13 mouse cellular contexts compared by ENCODE assay signal in the genomic region with DNA sequence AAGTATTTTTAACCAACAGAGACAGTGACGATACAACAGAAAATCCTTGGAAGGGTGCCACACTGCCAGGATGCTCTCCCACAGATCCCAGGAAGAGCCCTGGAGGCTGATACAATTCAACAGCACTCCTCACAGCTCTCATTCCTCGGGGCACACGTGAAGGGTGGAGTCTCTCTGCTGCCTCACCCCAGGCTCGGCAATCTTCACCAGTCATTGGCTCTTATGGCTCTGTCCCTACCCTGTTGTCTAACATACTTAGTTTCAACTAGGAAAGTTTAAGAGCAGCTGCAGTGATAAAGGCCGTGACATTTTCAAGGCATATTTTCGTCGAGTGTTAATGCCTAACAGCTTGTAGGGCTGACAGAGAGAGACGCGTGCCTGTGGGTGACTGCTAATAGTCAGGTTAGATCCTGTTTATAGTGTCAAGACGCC.
DNase-seq lines count a peak whose midpoint lies in the region; ATAC-seq and TF ChIP-seq lines count a peak whose summit lies in the region.
"Had no signal": no experiment of that assay in that cellular context is flagged by ENCODE, and none has a peak within 500 bp of the region (broad histone marks: within the 10 kb centered on the region; RNA-seq: fewer than 3 reads in every experiment).

No protein-coding gene starts in this region.

- TF ChIP-seq CTCF in lung, postnatal 0 days (IDR thresholded peaks at IDR 0.05): no peak
- TF ChIP-seq CTCF in liver, postnatal 0 days (IDR thresholded peaks at IDR 0.05; ENCODE audit: low read depth): no peak

- H3K9me3 ChIP-seq in heart, embryonic 10.5 days: no peaks in the 10 kb centered on the region
- no peaks in the 10 kb centered on the region for H3K9me3 ChIP-seq in lung, postnatal 0 days (ENCODE audit: low read length)
- no peaks in the 10 kb centered on the region for H3K9me3 ChIP-seq in limb, embryonic 14.5 days (ENCODE audit: control insufficient read depth, low read length)
- no peaks in the 10 kb centered on the region for H3K9me3 ChIP-seq in forebrain, embryonic 12.5 days
- H3K9me3 ChIP-seq in liver, postnatal 0 days (ENCODE audit: low read length): no peaks in the 10 kb centered on the region
- H3K9me3 ChIP-seq: forebrain, embryonic 15.5 days; intestine, embryonic 15.5 days; liver, embryonic 15.5 days; stomach, embryonic 15.5 days had no signal

- H3K4me1 ChIP-seq in heart, embryonic 10.5 days: no peaks in the 10 kb centered on the region
- H3K4me1 ChIP-seq in lung, postnatal 0 days (ENCODE audit: insufficient read depth, low read depth, low read length): no peaks in the 10 kb centered on the region
- no peaks in the 10 kb centered on the region; the same call in 1 of the 2 replicates for H3K4me1 ChIP-seq in limb, embryonic 14.5 days (ENCODE audit: control insufficient read depth, insufficient read depth, low read length)
- H3K4me1 ChIP-seq in forebrain, embryonic 12.5 days: no peaks in the 10 kb centered on the region
- H3K4me1 ChIP-seq in liver, postnatal 0 days (ENCODE audit: insufficient read depth): no peaks in the 10 kb centered on the region
- H3K4me1 ChIP-seq: intestine, embryonic 15.5 days; liver, embryonic 15.5 days; stomach, embryonic 15.5 days had no signal

- TF ChIP-seq EP300 in lung, postnatal 0 days (IDR thresholded peaks at IDR 0.05): no peak
- TF ChIP-seq EP300 in liver, postnatal 0 days (IDR thresholded peaks at IDR 0.05; ENCODE audit: low read depth): no peak

- no peaks in the 10 kb centered on the region for H3K36me3 ChIP-seq in heart, embryonic 10.5 days
- H3K36me3 ChIP-seq in lung, postnatal 0 days (ENCODE audit: insufficient read depth, low read length): no peaks in the 10 kb centered on the region
- no peaks in the 10 kb centered on the region for H3K36me3 ChIP-seq in limb, embryonic 14.5 days (ENCODE audit: control insufficient read depth, insufficient read depth, low read length)
- H3K36me3 ChIP-seq in forebrain, embryonic 12.5 days (replicated peaks): no peaks in the 10 kb centered on the region
- no peaks in the 10 kb centered on the region for H3K36me3 ChIP-seq in liver, postnatal 0 days (replicated peaks; ENCODE audit: insufficient read depth, low read length)
- H3K36me3 ChIP-seq: forebrain, embryonic 15.5 days; intestine, embryonic 15.5 days; liver, embryonic 15.5 days; stomach, embryonic 15.5 days had no signal

- TF ChIP-seq POLR2A in limb, embryonic 14.5 days (IDR thresholded peaks at IDR 0.05; ENCODE audit: borderline replicate concordance, extremely low read depth, insufficient read depth, insufficient read length): no peak

- no peak overlapping the region for H3K4me2 ChIP-seq in lung, postnatal 0 days (replicated peaks; ENCODE audit: low read depth, low read length)
- H3K4me2 ChIP-seq in limb, embryonic 14.5 days (replicated peaks; ENCODE audit: low read depth, low read length, severe bottlenecking): no peak overlapping the region
- no peak overlapping the region for H3K4me2 ChIP-seq in forebrain, embryonic 12.5 days
- no peak overlapping the region for H3K4me2 ChIP-seq in liver, postnatal 0 days (ENCODE audit: low read depth, low read length)
- H3K4me2 ChIP-seq: forebrain, embryonic 15.5 days; intestine, embryonic 15.5 days; liver, embryonic 15.5 days; stomach, embryonic 15.5 days had no signal

- peak; percentile 76 for DNase-seq in heart, embryonic 10.5 days (ENCODE audit: low spot score)
- DNase-seq in heart, adult 18-20 months: no peak
- DNase-seq in lung, postnatal 0 days (ENCODE audit: low spot score): no peak
- DNase-seq in lung, postnatal 4 days: no peak
- DNase-seq in cerebellum, adult 9-11 months: peak; percentile 83
- peak; percentile 47 for DNase-seq in limb, embryonic 14.5 days (ENCODE audit: low spot score)
- no peak for DNase-seq in liver, postnatal 0 days
- DNase-seq: adrenal gland, postnatal 25 days had no signal

- WGBS in heart, embryonic 10.5 days: 37% methylated on average over 10 of the region's 10 CpGs
- 22% methylated on average over 10 of the region's 10 CpGs for WGBS in lung, postnatal 0 days
- WGBS in limb, embryonic 14.5 days: 26% methylated on average over 10 of the region's 10 CpGs
- WGBS in forebrain, embryonic 12.5 days: 74% methylated on average over 10 of the region's 10 CpGs
- WGBS in liver, postnatal 0 days (ENCODE audit: insufficient replicate concordance): 64% methylated on average over 10 of the region's 10 CpGs

- H3K27ac ChIP-seq in heart, embryonic 10.5 days: no peak overlapping the region
- no peak overlapping the region for H3K27ac ChIP-seq in lung, postnatal 0 days (ENCODE audit: low read length)
- no peak overlapping the region for H3K27ac ChIP-seq in limb, embryonic 14.5 days (replicated peaks; ENCODE audit: low read depth, low read length)
- H3K27ac ChIP-seq in forebrain, embryonic 12.5 days: no peak overlapping the region
- H3K27ac ChIP-seq in liver, postnatal 0 days (ENCODE audit: low read depth): no peak overlapping the region
- H3K27ac ChIP-seq: forebrain, embryonic 15.5 days; intestine, embryonic 15.5 days; liver, embryonic 15.5 days; stomach, embryonic 15.5 days had no signal

- H3K4me3 ChIP-seq in heart, embryonic 10.5 days: no peak overlapping the region
- no peak overlapping the region for H3K4me3 ChIP-seq in lung, postnatal 0 days (ENCODE audit: low read depth, low read length)
- H3K4me3 ChIP-seq in limb, embryonic 14.5 days (replicated peaks; ENCODE audit: low read length): no peak overlapping the region
- H3K4me3 ChIP-seq in forebrain, embryonic 12.5 days (replicated peaks): no peak overlapping the region
- no peak overlapping the region for H3K4me3 ChIP-seq in liver, postnatal 0 days (ENCODE audit: low read depth, low read length)
- H3K4me3 ChIP-seq: forebrain, embryonic 15.5 days; intestine, embryonic 15.5 days; liver, embryonic 15.5 days; stomach, embryonic 15.5 days had no signal

- 0 out of 2 replicates have a peak, but pooled peaks cover 11% of the 10 kb centered on the region for H3K27me3 ChIP-seq in heart, embryonic 10.5 days (ENCODE audit: insufficient read depth, poor library complexity, severe bottlenecking)
- H3K27me3 ChIP-seq in lung, postnatal 0 days (replicated peaks; ENCODE audit: insufficient read depth, low read length): no peaks in the 10 kb centered on the region
- no peaks in the 10 kb centered on the region for H3K27me3 ChIP-seq in limb, embryonic 14.5 days (ENCODE audit: control insufficient read depth, insufficient read depth, low read length)
- H3K27me3 ChIP-seq in forebrain, embryonic 12.5 days: no peaks in the 10 kb centered on the region
- H3K27me3 ChIP-seq in liver, postnatal 0 days (ENCODE audit: insufficient read depth, low read length): no peaks in the 10 kb centered on the region
- H3K27me3 ChIP-seq: forebrain, embryonic 15.5 days; intestine, embryonic 15.5 days; liver, embryonic 15.5 days; stomach, embryonic 15.5 days had no signal

- ATAC-seq in lung, postnatal 0 days: peak; percentile 35; the same call in 1 of the 2 replicates
- peak; percentile 62; the same call in 1 of the 2 replicates for ATAC-seq in limb, embryonic 14.5 days (ENCODE audit: low FRiP score, low read depth)
- no peak for ATAC-seq in forebrain, embryonic 12.5 days (ENCODE audit: low FRiP score)
- ATAC-seq in liver, postnatal 0 days: no peak
- ATAC-seq: forebrain, embryonic 15.5 days; intestine, embryonic 15.5 days had no signal

- H3K9ac ChIP-seq in lung, postnatal 0 days (replicated peaks; ENCODE audit: low read depth): no peak overlapping the region
- H3K9ac ChIP-seq in limb, embryonic 14.5 days (ENCODE audit: low read depth, low read length, severe bottlenecking): no peak overlapping the region
- H3K9ac ChIP-seq in forebrain, embryonic 12.5 days: no peak overlapping the region
- H3K9ac ChIP-seq in liver, postnatal 0 days (replicated peaks): no peak overlapping the region
- H3K9ac ChIP-seq: forebrain, embryonic 15.5 days; intestine, embryonic 15.5 days; liver, embryonic 15.5 days; stomach, embryonic 15.5 days had no signal

Comparison
In these comparisons a context has a peak if more than half of its experiments do, and no peak if none do; other contexts are left out.
1. DNase-seq: peak in heart, embryonic 10.5 days (single experiment), cerebellum, adult 9-11 months (single experiment) and limb, embryonic 14.5 days (single experiment); none in heart, adult 18-20 months (0 of 2), lung, postnatal 0 days (single experiment), lung, postnatal 4 days (0 of 2) and liver, postnatal 0 days (single experiment).
2. ATAC-seq: peak in lung, postnatal 0 days (single experiment) and limb, embryonic 14.5 days (single experiment); none in forebrain, embryonic 12.5 days (single experiment) and liver, postnatal 0 days (single experiment).